Mouse (Mus musculus): Measurements from ENCODE around the gene Zer1. TPM values are rescaled to one million over a fixed set of nuclear protein-coding genes. Genes with fewer than 3 reads are reported as not detected.

The Zer1 gene
- polyA plus RNA-seq (2012; rRNA removed): 21.1 and 39.1 TPM in 2 replicates

DNA sequence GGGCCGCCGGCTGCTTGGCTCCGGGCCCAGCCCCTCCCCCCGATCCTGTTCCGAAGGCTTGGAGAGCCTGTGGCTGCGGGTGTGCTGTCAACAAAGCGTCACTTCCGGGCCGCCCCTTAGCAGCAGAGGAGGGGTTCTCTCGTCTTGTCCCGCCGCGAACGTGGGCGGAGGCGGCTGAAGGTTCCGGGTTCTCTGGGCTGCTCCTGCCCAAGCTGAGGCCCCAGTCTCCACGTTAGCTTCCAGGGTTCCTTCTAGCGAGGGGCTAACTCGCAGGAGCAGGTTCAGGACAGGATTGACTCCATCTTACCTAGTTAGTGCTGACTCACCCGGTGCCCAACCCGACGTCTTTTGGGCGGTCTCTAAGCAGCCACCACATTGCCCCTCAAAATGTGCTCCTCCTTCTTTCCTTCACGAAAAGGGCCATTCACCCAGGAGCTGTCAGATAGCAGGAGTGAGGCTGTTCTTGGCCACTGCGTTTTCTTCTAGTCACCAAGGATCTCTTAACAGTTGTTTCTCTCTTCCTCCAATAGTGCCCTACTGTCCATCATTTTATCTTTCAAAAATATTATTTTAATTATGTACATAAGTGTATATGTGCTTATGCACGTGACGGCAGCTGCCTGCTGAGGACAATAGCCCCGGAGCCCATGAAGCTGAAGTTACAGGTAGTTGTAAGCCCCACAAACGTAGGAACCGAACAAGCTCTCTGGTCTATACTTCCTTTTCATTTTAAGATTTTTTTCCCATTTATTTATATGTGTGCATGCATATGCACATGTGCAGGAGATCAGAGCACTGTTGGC, at the start of gene Zer1:
Gene Zer1 (minus strand): TSS at position 114 of the 803 bp plus-strand sequence.
- H3K27ac ChIP-seq (ENCODE audit: insufficient read depth, low read depth, low read length): peak within 1 kb of the TSS; percentile 85
- TF ChIP-seq POLR2A (IDR thresholded peaks at IDR 0.05; ENCODE audit: low read depth, low read length): peak; percentile 73
- TF ChIP-seq CTCF (IDR thresholded peaks at IDR 0.05; ENCODE audit: extremely low read depth, insufficient read length, insufficient replicate concordance, low read depth, low read length): no peak
- WGBS: 5% methylated on average over 31 of the region's 31 CpGs

DNA sequence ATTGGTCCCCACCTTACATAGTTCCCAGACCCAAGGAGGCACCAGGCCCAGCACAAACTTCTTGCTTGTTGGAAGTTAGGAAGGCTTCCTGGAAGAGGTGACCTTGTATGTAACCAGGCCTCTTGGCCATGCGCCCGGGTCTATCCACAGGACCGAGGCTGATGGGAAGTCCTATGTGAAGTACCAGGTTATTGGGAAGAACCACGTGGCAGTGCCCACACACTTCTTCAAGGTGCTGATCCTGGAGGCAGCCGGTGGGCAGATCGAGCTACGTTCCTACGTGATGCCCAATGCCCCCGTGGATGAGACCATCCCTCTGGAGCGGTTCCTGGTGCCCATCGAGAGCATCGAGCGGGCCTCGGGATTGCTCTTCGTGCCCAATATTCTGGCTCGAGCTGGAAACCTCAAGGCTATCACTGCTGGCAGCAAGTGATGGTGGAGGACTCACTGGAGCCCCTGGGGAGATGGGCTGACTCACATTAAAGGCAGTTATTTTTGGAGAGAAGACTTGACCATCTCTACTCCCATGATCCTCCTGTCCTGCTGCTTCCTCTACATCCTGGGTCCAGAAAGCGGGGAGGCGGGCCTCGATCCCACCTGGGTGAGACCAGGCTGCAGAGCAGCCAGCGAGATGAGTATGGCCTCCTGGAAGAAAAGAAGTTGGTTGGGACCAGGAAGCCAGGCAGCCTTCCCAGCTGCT, 49.3 kb upstream of the Zer1 start:
- H3K27me3 ChIP-seq (ENCODE audit: control insufficient read depth, insufficient read depth, low read length): no peaks in the 10 kb centered on the region
- peaks cover 29% of the 10 kb centered on the region for H3K36me3 ChIP-seq (ENCODE audit: control insufficient read depth, insufficient read depth, low read length)
- no peak overlapping the region for H3K4me3 ChIP-seq (ENCODE audit: low read depth, low read length)
- TF ChIP-seq POLR2A (IDR thresholded peaks at IDR 0.05; ENCODE audit: low read depth, low read length): no peak
- no peak for TF ChIP-seq CTCF (IDR thresholded peaks at IDR 0.05; ENCODE audit: extremely low read depth, insufficient read length, insufficient replicate concordance, low read depth, low read length)
- H3K4me1 ChIP-seq (ENCODE audit: control insufficient read depth, insufficient read depth, insufficient read length, low read length): peaks cover 11% of the 10 kb centered on the region
- WGBS: 91% methylated on average over 20 of the region's 20 CpGs
- no peak overlapping the region for H3K27ac ChIP-seq (ENCODE audit: insufficient read depth, low read depth, low read length)

More for the DNA sequence above, at the start of gene Zer1:
- no peaks in the 10 kb centered on the region for H3K27me3 ChIP-seq (ENCODE audit: control insufficient read depth, insufficient read depth, low read length)
- H3K36me3 ChIP-seq (ENCODE audit: control insufficient read depth, insufficient read depth, low read length): no peaks in the 10 kb centered on the region
- peaks cover 5% of the 10 kb centered on the region; the same call in 1 of the 2 replicates for H3K4me1 ChIP-seq (ENCODE audit: control insufficient read depth, insufficient read depth, insufficient read length, low read length)
- peak within 1 kb of the TSS; percentile 76 for H3K4me3 ChIP-seq (ENCODE audit: low read depth, low read length)

- Histone ChIP-seq H3K27ac (ENCODE audit: insufficient read depth, low read depth, low read length) (peak overlapping the region; percentile 84), H3K4me3 (ENCODE audit: low read depth, low read length) (peak overlapping the region; percentile 83), H3K4me1 (ENCODE audit: control insufficient read depth, insufficient read depth, insufficient read length, low read length) (peaks cover 6% of the 10 kb centered on the region), H3K27me3 (ENCODE audit: control insufficient read depth, insufficient read depth, low read length) (no peaks in the 10 kb centered on the region), H3K36me3 (ENCODE audit: control insufficient read depth, insufficient read depth, low read length) (peaks cover 29% of the 10 kb centered on the region)
- under 1% methylated on average over 19 of the region's 19 CpGs for WGBS
- TF ChIP-seq CTCF (IDR thresholded peaks at IDR 0.05; ENCODE audit: extremely low read depth, insufficient read length, insufficient replicate concordance, low read depth, low read length): no peak
- TF ChIP-seq POLR2A (IDR thresholded peaks at IDR 0.05; ENCODE audit: low read depth, low read length): no peak
Measured at GRCm38 (mm10) chr2:30171997-30172382, 47.6 kb upstream of the Zer1 start.

DNA sequence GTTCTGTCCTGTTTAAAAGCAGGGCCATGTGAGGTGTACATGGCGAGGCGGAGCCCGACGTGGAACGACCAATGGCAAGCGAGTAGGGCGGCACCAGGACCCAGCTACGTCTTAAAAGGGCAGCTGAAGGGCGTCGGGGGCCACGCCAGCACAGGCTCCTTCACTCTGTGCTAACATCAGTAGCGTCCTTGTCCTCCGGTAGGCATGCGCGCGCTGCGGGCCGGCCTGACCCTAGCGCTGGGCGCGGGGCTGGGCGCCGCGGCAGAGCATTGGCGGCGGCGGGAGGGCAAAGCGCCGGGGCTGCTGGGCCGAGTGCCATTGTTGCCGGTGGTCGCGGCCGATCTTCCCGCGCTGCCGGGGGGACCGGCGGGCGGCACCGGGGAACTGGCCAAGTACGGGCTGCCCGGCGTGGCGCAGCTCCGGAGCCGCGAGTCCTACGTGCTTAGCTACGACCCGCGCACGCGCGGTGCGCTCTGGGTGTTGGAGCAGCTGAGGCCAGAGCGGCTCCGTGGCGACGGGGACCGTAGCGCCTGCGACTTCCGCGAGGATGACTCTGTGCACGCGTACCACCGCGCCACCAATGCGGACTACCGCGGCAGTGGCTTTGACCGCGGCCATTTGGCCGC, 47.1 kb upstream of the Zer1 start, which contains the start of gene Endog:
Gene Endog (plus strand): TSS at position 123 of the 626 bp plus-strand sequence.
- no peak for TF ChIP-seq CTCF (IDR thresholded peaks at IDR 0.05; ENCODE audit: extremely low read depth, insufficient read length, insufficient replicate concordance, low read depth, low read length)
- TF ChIP-seq POLR2A (IDR thresholded peaks at IDR 0.05; ENCODE audit: low read depth, low read length): peak; percentile 94
- Histone ChIP-seq H3K27me3 (ENCODE audit: control insufficient read depth, insufficient read depth, low read length) (no peaks in the 10 kb centered on the region), H3K4me3 (ENCODE audit: low read depth, low read length) (peak within 1 kb of the TSS; percentile 83), H3K4me1 (ENCODE audit: control insufficient read depth, insufficient read depth, insufficient read length, low read length) (peaks cover 6% of the 10 kb centered on the region), H3K27ac (ENCODE audit: insufficient read depth, low read depth, low read length) (peak within 1 kb of the TSS; percentile 84), H3K36me3 (ENCODE audit: control insufficient read depth, insufficient read depth, low read length) (peaks cover 29% of the 10 kb centered on the region)
- WGBS: 1% methylated on average over 75 of the region's 75 CpGs

DNA sequence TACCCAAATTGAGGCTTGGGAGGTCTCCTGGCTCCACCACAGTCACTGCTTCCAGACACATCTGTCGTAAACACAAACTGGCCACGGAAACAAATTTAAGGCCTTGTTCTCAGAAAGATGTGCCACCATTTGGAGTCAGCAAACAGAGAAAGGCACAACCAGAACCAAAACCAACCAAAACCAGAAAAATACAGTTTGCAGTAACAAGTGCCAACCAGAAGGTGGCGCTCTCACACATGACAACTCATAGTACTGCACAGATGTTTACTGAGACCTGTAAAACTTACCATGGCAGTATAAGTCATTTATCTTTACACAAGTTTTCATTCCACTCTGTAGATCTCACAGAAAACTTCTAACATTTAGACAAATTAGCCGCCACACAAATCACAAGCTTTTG, 42.3 kb upstream of the Zer1 start:
- TF ChIP-seq POLR2A (IDR thresholded peaks at IDR 0.05; ENCODE audit: low read depth, low read length) (no peak), CTCF (IDR thresholded peaks at IDR 0.05; ENCODE audit: extremely low read depth, insufficient read length, insufficient replicate concordance, low read depth, low read length) (no peak)
- H3K4me3 ChIP-seq (ENCODE audit: low read depth, low read length): no peak overlapping the region
- H3K4me1 ChIP-seq (ENCODE audit: control insufficient read depth, insufficient read depth, insufficient read length, low read length): no peaks in the 10 kb centered on the region
- WGBS: 65% methylated on average over 4 of the region's 4 CpGs
- no peaks in the 10 kb centered on the region for H3K36me3 ChIP-seq (ENCODE audit: control insufficient read depth, insufficient read depth, low read length)
- H3K27ac ChIP-seq (ENCODE audit: insufficient read depth, low read depth, low read length): no peak overlapping the region
- H3K27me3 ChIP-seq (ENCODE audit: control insufficient read depth, insufficient read depth, low read length): no peaks in the 10 kb centered on the region

DNA sequence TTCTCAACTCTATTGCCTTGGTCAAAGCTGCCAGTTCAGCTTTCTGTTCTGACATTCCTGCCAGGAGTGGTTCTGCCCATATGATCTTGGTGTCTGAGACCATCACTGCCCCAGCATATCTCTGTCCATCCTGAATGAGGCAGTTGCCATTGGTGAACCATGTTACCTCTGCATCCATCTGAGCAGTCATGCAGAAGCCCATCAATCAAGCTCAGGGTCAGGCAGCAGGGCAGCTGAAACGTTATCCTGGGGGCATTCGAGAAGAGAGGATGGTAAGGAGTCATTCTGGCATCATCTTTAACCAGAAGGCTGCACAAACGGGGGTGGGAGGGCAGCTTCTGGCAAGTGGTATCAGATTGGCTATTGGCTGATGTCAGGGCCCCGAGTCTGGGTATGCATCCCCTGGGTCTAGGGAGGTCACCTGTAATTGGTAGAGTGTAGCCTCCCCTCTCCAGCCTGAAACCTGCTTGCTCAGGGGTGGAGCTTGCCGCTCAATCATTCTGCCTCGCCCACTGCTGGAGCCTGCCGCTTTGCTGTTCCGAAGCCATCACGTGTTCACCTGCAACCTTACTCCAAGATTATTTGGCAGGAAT, 40.1 kb upstream of the Zer1 start:
- no peaks in the 10 kb centered on the region for H3K27me3 ChIP-seq (ENCODE audit: control insufficient read depth, insufficient read depth, low read length)
- WGBS: 44% methylated on average over 9 of the region's 9 CpGs
- no peak overlapping the region for H3K4me3 ChIP-seq (ENCODE audit: low read depth, low read length)
- TF ChIP-seq POLR2A (IDR thresholded peaks at IDR 0.05; ENCODE audit: low read depth, low read length): no peak
- TF ChIP-seq CTCF (IDR thresholded peaks at IDR 0.05; ENCODE audit: extremely low read depth, insufficient read length, insufficient replicate concordance, low read depth, low read length): no peak
- no peak overlapping the region for H3K27ac ChIP-seq (ENCODE audit: insufficient read depth, low read depth, low read length)
- H3K4me1 ChIP-seq (ENCODE audit: control insufficient read depth, insufficient read depth, insufficient read length, low read length): no peaks in the 10 kb centered on the region
- no peaks in the 10 kb centered on the region for H3K36me3 ChIP-seq (ENCODE audit: control insufficient read depth, insufficient read depth, low read length)
